Mouse (Mus musculus): Measurements from ENCODE around the gene Aknad1. TPM values are rescaled to one million over a fixed set of nuclear protein-coding genes. Genes with fewer than 3 reads are reported as not detected.
A peak's percentile ranks its signal among the peaks of the same experiment; 100 is the strongest.

Gene Aknad1
- polyA plus RNA-seq, 2 experiments: 0.30 to 0.88 TPM

DNA sequence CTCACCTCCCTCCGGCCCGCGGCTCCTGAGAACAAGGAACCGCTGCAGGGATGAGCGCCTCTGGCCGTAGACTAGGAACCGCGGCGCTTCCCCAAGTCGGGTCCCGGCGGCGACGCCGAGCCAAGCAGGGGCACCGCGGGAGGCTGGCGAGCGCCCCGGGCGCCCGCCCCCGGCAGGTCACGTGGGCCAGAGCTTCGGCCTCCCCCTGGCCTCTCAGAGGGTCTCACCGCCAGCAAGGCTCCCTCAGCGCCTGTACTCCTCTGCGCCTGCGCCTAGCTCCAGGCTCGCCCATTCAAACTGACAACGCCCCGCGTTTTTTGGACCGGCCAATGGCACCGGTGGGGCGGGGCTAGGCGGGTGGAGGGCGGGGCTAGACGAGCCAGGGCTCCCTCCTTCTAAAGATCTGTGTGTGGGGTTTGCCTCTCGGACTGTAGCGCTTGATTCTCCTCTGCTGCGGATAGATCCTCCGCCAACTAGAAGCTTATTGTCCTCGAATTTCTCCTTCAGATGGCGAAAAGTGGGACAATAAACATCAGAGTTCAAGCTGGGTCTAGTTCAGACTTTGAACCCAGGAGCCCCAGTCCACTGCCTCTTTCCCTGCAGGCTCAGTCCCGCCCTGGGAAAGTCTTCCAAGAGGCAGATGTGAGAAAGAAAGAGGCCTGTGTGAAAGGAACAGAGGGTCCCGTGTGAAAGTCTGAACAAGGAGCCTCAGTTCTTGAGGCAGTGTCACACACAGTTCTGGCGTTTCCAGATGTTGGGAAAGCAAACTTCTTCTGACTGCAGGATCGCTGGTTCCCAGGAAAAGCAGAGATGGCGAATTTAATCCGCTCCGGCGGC, 17.2 kb upstream of the Aknad1 start, which contains the start of gene Gpsm2:
Gene Gpsm2, minus strand, starts transcription at position 274 of the 837 bp plus-strand sequence.
- no peaks in the 10 kb centered on the region; the same call in 1 of the 2 replicates for H3K36me3 ChIP-seq (replicated peaks; ENCODE audit: control insufficient read depth, insufficient read depth, low read depth)
- H3K4me1 ChIP-seq (replicated peaks; ENCODE audit: control insufficient read depth in 2 of 2, insufficient read depth in 2 of 2, low read length in 1 of 2): peaks cover 27% of the 10 kb centered on the region in 2 experiments
- no peaks in the 10 kb centered on the region for H3K27me3 ChIP-seq (ENCODE audit: control insufficient read depth, insufficient read depth, low read length)
- H3K4me3 ChIP-seq (ENCODE audit: insufficient read depth in 1 of 2, low read depth in 2 of 2, low read length in 2 of 2): peak within 1 kb of the TSS; percentile 94 to 97
- H3K9me3 ChIP-seq (ENCODE audit: control insufficient read depth, low read length): no peaks in the 10 kb centered on the region
- no peak for TF ChIP-seq CTCF (IDR thresholded peaks at IDR 0.05; ENCODE audit: low read depth)
- TF ChIP-seq EP300 (IDR thresholded peaks at IDR 0.05; ENCODE audit: low read depth): no peak
- DNase-seq (ENCODE audit: low read depth in 3 of 3, low spot score in 3 of 3): peak; percentile 91 to 93 (median 91)
- peak within 1 kb of the TSS; percentile 76 for H3K27ac ChIP-seq
- ATAC-seq (ENCODE audit: insufficient read depth): peak; percentile 97
- H3K9ac ChIP-seq (replicated peaks): peak within 1 kb of the TSS; percentile 98
- H3K4me2 ChIP-seq (ENCODE audit: low read depth): peak within 1 kb of the TSS; percentile 92
- WGBS (ENCODE audit: insufficient replicate concordance): 7% methylated on average over 53 of the region's 53 CpGs

DNA sequence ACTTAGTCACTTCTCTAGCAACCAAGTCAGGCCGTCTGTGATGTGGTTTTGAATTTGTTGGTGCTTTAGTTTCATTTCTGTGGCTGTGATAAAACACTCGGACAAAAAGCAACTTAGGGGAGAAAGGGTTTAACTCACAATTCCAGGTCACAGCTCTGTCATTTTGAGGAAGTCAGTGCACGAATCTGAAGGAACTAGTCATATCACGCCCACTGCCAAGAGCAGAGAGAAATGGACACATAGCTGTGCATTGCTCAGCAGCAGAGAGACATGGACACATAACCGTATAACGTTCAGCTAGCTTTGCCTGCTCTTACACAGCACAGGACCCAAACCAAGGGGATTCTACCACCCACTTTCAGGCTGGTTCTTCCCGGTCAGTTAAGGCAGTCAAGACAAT, 13.0 kb upstream of the Aknad1 start:
- 56% methylated on average over 7 of the region's 7 CpGs for WGBS (ENCODE audit: insufficient replicate concordance)

DNA sequence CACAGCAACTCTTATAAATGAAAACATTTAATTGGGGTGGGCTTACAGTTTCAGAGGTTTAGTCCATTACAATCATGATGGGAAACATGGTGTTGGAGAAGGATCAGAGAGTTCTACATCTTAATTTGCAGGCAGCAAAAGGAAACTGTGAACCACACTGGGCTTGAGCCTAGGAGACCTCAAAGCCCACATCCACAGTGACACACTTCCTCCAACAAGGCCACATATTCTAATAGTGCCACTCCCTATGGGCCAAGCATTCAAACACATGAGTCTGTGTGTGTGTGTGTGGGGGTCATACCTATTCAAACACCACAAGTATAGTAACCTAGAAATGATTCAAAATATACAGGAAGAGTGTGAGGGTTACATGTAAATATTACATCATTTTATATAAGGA, 12.1 kb upstream of the Aknad1 start:
- Histone ChIP-seq H3K4me2 (ENCODE audit: low read depth) (no peak overlapping the region), H3K9ac (replicated peaks) (no peak overlapping the region), H3K4me3 (ENCODE audit: insufficient read depth in 1 of 2, low read depth in 2 of 2, low read length in 2 of 2) (no peak overlapping the region), H3K27me3 (ENCODE audit: control insufficient read depth, insufficient read depth, low read length) (no peaks in the 10 kb centered on the region), H3K4me1 (replicated peaks; ENCODE audit: control insufficient read depth in 2 of 2, insufficient read depth in 2 of 2, low read length in 1 of 2) (peaks cover 10 to 11% of the 10 kb centered on the region in 2 experiments), H3K9me3 (ENCODE audit: control insufficient read depth, low read length) (no peaks in the 10 kb centered on the region), H3K27ac (no peak overlapping the region), H3K36me3 (replicated peaks; ENCODE audit: control insufficient read depth, insufficient read depth, low read depth) (no peaks in the 10 kb centered on the region)
- ATAC-seq (ENCODE audit: insufficient read depth): no peak
- no peak for TF ChIP-seq CTCF (IDR thresholded peaks at IDR 0.05; ENCODE audit: low read depth)
- TF ChIP-seq EP300 (IDR thresholded peaks at IDR 0.05; ENCODE audit: low read depth): no peak
- no peak for DNase-seq (ENCODE audit: low read depth in 3 of 3, low spot score in 3 of 3)

More for the DNA sequence above, 13.0 kb upstream of the Aknad1 start:
- Histone ChIP-seq H3K9me3 (ENCODE audit: control insufficient read depth, low read length) (no peaks in the 10 kb centered on the region), H3K27me3 (ENCODE audit: control insufficient read depth, insufficient read depth, low read length) (no peaks in the 10 kb centered on the region), H3K9ac (replicated peaks) (no peak overlapping the region), H3K4me3 (ENCODE audit: insufficient read depth in 1 of 2, low read depth in 2 of 2, low read length in 2 of 2) (no peak overlapping the region), H3K36me3 (replicated peaks; ENCODE audit: control insufficient read depth, insufficient read depth, low read depth) (no peaks in the 10 kb centered on the region), H3K27ac (no peak overlapping the region), H3K4me1 (replicated peaks; ENCODE audit: control insufficient read depth in 2 of 2, insufficient read depth in 2 of 2, low read length in 1 of 2) (peaks cover 10 to 12% of the 10 kb centered on the region in 2 experiments), H3K4me2 (ENCODE audit: low read depth) (no peak overlapping the region)
- no peak for TF ChIP-seq CTCF (IDR thresholded peaks at IDR 0.05; ENCODE audit: low read depth)
- TF ChIP-seq EP300 (IDR thresholded peaks at IDR 0.05; ENCODE audit: low read depth): no peak
- DNase-seq (ENCODE audit: low read depth in 3 of 3, low spot score in 3 of 3) (no peak), ATAC-seq (ENCODE audit: insufficient read depth) (no peak)

DNA sequence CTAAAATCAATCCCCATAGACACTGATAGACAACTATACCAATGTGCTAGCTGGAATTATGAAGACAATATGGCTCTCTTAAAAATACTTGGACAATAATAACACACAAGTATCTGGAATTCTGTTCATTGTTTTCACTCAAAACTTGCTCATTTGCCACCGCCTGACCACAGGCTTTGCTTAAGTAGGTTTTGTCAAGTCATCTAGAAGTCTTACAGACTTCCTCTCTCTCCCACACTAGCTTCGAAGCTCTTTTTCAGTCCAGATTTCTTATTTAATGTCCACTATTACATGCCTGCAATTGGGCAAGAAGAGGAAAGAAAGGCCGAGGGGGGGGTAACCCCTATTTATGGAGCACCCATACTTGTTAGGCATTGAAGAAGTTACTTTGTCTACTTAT, 11.7 kb upstream of the Aknad1 start:
- WGBS (ENCODE audit: insufficient replicate concordance): 42% methylated on average over 3 of the region's 3 CpGs
- no peak overlapping the region for H3K4me2 ChIP-seq (ENCODE audit: low read depth)
- ATAC-seq (ENCODE audit: insufficient read depth) (no peak), DNase-seq (ENCODE audit: low read depth in 3 of 3, low spot score in 3 of 3) (no peak)
- H3K9me3 ChIP-seq (ENCODE audit: control insufficient read depth, low read length): no peaks in the 10 kb centered on the region
- no peak overlapping the region for H3K27ac ChIP-seq
- H3K9ac ChIP-seq (replicated peaks): no peak overlapping the region
- H3K4me3 ChIP-seq (ENCODE audit: insufficient read depth in 1 of 2, low read depth in 2 of 2, low read length in 2 of 2): no peak overlapping the region
- no peaks in the 10 kb centered on the region for H3K27me3 ChIP-seq (ENCODE audit: control insufficient read depth, insufficient read depth, low read length)
- H3K36me3 ChIP-seq (replicated peaks; ENCODE audit: control insufficient read depth, insufficient read depth, low read depth): no peaks in the 10 kb centered on the region
- peaks cover 6 to 7% of the 10 kb centered on the region in 2 experiments for H3K4me1 ChIP-seq (replicated peaks; ENCODE audit: control insufficient read depth in 2 of 2, insufficient read depth in 2 of 2, low read length in 1 of 2)
- no peak for TF ChIP-seq CTCF (IDR thresholded peaks at IDR 0.05; ENCODE audit: low read depth)
- TF ChIP-seq EP300 (IDR thresholded peaks at IDR 0.05; ENCODE audit: low read depth): no peak

DNA sequence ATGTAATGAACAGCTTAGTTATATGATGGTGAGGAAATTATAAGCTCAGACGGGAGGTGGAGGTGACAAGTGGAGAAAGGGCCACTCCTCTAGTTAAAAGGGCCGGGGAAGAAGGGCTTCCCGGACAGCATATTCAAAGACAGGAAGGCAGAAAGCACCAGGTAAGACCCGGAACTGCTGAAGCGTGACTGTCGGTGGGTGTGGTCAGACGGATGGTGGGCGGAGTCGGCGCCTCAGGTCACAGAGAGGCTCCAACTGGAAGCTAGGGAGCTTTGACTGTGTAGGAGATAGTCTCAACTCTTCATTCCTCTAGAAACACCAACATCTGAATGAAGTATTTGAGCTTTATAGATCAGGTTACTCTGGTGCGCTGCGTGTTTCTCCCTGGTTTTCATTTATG, 9.1 kb upstream of the Aknad1 start:
- peak; percentile 82 for ATAC-seq (ENCODE audit: insufficient read depth)

More for the DNA sequence above, 9.1 kb upstream of the Aknad1 start:
- WGBS (ENCODE audit: insufficient replicate concordance): 24% methylated on average over 12 of the region's 12 CpGs
- Histone ChIP-seq H3K36me3 (replicated peaks; ENCODE audit: control insufficient read depth, insufficient read depth, low read depth) (no peaks in the 10 kb centered on the region), H3K9ac (replicated peaks) (no peak overlapping the region; the same call in 1 of the 2 replicates), H3K9me3 (ENCODE audit: control insufficient read depth, low read length) (no peaks in the 10 kb centered on the region), H3K4me2 (ENCODE audit: low read depth) (peak overlapping the region; percentile 52), H3K27ac (no peak overlapping the region), H3K27me3 (ENCODE audit: control insufficient read depth, insufficient read depth, low read length) (no peaks in the 10 kb centered on the region), H3K4me1 (replicated peaks; ENCODE audit: control insufficient read depth in 2 of 2, insufficient read depth in 2 of 2, low read length in 1 of 2) (peaks cover 2 to 3% of the 10 kb centered on the region in 2 experiments; a peak in 3 of 4 replicates), H3K4me3 (ENCODE audit: insufficient read depth in 1 of 2, low read depth in 2 of 2, low read length in 2 of 2) (0 out of 4 replicates have a peak overlapping the region, but pooled peaks of 1 of the 2 experiments have one; percentile 13)
- TF ChIP-seq EP300 (IDR thresholded peaks at IDR 0.05; ENCODE audit: low read depth) (no peak), CTCF (IDR thresholded peaks at IDR 0.05; ENCODE audit: low read depth) (no peak)
- DNase-seq (ENCODE audit: low read depth in 3 of 3, low spot score in 3 of 3): peak in 1 of 3 experiments; percentile 50

Measured in liver, embryonic 14.5 days (tissue).